Mouse (Mus musculus) lung, postnatal 4 days (tissue): ENCODE data around the gene Capn3.

Experiments used
- DNase-seq, 2 experiments: peaks; one replicate each; pipeline ENCODE4 v3.0.0; 2021

Gene Capn3

DNA sequence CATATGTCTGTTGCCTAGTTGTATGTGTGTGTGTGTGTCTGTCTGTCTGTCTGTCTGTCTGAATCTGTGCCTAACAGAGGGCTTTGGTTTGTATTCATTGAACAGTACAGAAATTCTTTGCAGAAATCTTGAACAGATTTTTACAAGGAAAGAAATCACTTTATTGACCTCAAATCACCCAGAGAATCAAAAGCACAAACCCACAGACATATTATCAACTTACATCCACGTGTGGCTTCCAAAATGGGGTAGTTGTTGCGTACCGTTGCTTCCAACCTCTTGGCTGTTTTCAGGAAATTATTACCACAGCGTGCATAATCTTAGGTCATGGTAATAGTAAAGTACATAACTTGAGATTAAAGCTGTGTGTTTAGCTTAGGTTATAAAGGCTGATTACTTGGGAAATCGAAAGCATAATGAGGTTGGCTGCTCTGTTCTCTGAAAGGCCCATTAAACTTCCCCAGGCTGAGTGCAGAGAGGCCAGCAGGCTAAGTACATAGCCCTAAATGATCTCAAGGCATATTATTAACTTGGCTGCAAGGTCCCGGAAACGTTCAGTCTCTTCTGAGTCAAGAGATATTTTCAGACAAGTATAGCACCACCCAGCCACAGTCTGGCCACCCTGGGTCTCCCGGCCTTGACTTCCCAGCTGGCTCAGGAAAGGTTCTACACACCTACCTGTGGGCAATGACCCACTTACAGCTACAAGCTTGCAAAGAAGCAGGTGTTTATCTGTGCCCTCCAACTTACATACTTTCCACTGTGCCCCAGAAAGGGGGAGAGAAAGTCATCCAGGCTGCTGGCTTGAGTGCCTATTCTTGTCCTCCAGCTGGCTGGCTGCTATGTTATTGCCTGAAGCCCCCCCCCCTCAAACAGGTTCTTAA lies 26.9 kb downstream of the Capn3 start:
- no peak for DNase-seq

DNA sequence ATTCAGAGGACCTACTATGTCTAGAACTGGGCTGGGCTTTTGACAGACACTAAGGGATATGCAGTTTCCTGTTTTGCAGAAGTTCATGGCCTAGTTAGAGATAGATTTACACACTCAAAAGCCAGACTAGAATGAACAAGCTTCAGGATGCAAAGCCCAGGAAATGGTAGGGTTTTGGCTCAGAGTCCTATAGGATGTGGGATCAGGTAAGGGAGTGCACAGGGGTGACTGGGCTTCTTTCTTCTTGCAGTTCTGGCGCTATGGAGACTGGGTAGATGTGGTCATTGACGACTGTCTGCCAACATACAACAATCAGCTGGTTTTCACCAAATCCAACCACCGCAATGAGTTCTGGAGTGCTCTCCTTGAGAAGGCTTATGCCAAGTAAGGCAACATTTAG lies 28.4 kb downstream of the Capn3 start:
- DNase-seq = peak in 1 of 2 experiments; percentile 8

DNA sequence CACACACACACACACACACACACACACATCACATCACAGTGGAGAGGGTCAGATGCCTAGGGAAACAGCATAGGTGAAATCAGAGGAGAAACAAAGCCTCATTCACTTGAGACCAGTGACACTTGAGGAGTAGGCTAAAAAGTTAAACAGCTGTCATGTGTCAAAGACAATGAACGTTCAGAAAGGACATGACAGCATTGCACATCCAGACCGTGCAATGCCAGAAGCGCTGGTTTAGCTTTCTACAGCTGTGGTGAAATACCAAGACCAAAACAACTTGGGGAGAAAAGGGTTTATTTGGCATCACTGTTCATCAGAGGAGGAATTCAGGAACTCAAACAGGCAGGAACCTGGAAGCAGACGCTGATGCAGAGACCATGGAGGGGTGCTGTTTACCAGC lies 37.4 kb downstream of the Capn3 start:
- DNase-seq = peak in 1 of 2 experiments; percentile 27

DNA sequence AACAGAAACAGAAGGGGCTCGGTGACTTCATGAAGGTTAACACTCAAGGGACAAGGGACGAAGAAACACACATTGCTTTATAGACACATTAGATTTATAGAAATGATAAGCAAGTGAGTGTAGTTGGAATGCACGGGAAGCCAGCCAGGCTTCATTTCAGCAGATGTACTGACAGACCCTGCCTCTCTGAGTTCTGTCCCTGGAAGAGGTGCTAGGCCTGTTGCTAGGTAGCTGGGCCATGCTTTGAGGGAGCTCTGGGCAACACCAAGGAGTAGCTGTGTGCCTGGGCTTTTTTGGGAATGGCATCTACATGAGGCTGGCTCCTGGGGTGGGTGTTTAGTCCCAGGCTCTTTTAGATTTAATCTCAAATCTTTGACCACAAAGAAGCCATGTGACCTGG lies 40.7 kb downstream of the Capn3 start:
- no peak for DNase-seq

DNA sequence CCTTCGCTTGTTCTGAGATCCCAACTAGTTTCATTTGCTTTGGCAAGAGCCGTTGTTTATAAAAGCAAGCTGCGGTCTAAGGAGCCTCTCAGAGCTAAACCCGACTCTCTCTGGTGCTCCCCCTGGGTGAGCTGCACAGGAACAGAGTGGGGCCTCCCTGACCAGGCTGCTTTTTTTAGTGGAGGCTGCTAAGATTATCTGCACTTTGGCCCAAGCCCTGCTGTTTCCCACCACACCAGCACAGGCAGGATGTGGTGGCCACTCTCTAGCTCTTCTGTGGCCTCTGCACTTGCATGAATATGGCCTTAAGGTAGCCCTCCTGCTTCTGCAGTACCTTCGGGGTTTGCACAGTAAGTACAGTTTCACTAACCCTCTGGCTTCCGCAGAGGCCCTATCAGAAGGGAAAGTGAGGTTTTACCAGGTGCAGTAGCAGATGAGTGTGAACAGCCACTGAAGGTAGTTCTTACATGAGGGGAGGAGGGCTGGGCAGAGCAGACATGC lies 44.2 kb downstream of the Capn3 start:
- peak; percentile 21 to 28 for DNase-seq

DNA sequence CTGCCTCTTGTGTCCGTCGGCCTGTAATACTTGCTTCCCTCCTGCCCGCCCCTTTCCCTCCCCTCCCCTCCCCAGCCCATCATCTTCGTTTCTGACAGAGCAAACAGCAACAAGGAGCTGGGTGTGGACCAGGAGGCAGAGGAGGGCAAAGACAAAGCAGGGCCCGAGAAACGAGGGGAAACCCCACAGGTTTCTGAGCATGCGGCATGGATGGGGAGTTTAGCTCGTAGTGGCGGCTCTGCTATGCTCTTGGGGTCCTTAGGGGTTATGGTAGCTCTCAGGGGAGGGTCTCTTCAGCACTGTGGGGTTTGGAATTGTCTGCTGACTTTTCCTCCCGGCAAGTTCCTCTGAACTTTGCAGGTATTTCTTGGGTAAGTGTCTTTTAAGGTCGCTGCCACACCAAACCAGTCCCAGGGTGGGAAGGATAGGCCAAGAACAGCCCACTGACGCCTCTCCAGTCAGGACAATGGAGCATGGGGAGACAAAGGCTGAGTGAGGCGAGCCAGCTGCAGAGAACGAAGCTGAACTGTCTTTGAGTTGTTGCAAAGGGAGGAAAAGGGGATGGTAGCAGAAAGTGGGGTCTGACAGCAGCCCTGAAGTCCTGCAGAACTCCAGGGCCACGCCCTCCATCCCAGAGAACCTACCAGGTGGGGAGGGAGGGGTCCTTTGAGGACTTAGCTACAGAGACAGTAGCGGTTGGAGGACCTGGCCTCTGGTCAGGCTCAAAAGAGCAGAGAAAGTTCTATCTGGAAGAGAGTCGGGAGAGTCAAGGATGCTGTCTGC lies 45.5 kb downstream of the Capn3 start:
- peak in 1 of 2 experiments; percentile 16 for DNase-seq

DNA sequence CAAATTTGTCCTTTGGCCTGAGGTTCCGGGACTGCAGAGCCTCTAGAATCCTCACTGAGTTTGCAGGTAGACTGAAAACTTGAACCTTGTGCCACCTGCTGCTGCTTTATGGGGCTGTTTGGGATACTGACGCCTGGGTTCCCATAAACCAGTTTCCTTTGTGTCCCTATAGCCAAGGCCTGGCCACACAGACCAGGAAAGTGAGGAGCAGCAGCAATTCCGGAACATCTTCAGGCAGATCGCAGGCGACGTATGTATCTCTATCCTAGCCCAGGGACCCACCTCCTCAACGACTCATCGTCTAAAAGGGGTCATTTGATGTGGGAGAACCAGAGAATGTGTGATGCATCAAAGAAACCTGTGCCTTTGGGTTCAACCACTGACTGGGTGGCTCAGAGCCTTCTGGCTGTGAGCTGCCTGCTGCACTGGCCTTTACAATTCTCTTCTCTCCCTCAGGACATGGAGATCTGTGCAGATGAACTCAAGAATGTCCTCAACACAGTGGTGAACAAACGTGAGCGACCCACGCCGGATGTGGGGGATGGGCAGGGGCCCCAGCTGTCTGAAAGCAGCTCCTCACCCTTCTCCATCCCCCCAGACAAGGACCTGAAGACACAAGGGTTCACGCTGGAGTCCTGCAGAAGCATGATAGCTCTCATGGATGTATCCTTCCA lies 46.2 kb downstream of the Capn3 start:
- peak in 1 of 2 experiments; percentile 26 for DNase-seq

DNA sequence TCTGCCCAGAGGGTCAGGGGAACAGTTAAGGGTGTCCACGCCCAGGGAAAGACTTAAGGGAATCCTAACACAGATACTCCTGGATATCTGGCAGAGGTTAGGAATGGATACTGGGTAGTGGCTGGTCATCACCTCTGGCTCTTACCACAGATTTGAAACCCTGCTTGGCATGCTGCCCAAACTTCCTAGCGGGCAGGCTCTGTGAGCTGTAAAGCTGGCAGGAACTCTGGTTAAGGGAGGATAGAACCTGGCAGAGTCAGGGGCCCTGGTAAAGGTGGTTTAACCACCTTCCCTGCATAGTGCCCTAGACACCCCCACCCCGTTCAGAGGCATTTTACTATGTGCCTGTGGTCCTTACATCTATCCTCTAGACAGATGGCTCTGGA lies 46.8 kb downstream of the Capn3 start:
- DNase-seq = peak in 1 of 2 experiments; percentile 17

DNA sequence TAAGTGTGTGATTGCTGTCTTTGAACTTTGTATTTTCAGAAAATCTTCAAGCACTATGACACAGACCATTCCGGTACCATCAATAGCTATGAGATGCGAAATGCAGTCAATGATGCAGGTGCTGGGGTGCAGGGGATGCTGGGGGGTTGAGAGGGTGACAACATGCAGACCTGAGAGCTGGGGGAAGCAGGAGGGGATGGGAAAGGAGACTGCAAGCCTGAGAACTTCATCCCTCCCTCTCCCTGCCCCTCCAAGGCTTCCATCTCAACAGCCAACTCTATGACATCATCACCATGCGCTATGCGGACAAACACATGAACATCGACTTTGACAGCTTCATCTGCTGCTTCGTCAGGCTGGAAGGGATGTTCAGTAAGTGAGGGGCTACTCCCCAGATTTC lies 47.3 kb downstream of the Capn3 start:
- no peak for DNase-seq

DNA sequence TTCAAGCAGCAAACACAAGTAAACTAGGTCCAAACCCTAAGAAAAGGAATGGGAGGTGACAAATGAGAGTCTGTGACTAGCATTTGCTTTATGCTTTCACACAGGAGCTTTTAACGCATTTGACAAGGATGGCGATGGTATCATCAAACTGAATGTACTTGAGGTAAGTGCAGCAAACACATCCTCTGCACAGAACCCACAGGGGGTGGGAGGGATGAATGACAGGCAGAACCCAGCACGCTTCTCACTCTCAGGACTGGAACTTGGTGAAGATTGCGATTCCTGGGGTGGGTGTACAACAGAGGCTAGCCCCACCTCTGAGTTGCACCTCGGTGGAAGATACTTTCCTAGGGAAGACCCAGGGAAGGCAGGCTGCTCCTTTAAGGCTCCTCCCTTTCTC lies 48.2 kb downstream of the Capn3 start:
- DNase-seq = no peak

DNA sequence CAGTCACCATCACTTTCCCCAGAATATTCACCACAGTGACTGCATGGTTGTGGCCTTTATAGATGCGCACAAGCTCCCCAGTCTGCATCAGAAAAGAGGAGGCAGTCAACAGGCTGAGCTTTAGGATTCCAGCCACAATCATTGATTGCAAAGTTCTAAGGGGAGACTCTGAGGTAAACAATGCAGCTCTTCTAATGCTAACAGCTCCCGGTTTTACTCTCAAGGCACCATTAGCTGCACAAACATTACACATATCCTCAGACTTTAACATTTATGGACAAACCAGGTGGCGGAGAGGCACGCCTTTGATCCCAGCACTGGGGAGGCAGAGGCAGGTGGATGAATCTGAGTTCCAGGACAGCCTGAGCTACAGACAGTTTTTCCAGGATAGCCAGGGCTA lies 58.4 kb downstream of the Capn3 start:
- no peak for DNase-seq

DNA sequence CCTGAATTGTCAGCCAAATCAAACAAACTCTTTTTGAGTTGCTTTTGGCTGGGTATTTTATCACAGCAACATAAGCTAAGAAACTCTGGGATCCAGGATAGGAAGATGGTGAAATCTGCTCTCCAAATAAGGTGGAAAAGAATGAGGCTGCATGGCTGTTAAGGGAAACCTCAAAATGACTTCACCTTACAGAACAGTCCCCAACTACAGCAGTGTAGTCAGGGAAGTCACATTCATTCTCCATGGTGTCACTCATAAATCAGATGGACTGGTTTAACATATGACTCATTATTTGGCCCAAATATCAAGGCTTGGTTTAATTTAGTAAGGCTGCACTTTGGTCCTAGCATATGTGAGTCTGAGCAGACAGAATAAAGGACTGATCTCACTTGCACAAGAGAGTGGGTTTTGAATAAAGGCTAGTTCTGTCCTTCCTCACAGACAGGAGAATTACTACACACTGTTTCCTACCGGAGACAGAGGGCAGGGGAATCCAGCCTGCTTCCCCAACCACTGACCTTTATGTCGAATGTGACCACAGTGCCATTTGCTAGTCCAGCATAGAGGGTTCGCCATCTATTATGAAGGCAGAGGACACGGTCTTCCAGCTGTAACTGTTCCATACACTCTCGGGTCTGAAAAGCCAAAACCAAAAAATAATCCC lies 62.9 kb downstream of the Capn3 start:
- no peak for DNase-seq

DNA sequence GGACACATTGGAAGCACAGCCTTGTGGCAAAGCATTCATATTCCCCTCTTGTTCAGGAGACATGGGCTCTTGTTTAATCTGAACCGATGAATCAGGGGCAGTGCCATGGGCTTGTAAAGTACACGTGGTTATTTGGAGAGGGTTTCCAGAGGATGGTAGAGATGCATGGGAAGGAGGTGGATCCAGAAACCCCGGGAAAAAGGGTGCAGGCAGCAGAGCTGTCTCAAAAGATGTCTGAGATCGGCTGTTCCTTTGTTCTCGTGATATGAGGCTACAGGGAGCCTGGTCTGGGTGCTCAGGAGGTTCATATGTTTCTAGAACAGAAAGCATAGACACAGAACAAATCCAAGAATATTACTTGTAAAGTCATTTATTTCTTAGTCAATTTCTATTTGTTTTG lies 71.0 kb downstream of the Capn3 start:
- DNase-seq = no peak

DNA sequence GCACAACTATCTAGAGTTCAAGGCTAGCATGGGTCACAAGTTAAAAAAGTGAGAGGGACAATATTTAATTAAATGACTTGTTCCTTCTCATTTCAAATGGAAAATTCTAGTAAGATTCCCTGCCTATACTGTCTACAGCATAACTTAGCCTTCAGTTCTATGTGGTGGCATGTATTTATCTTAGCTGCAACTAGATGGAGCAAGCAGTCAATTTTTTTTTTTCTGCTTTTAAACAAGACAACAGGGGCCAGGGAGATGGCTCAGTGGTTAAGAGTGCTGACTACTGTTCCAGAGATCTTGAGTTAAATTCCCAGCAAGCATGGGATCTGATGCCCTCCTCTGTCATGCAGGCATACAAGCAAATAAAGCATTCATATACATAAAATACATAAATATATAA lies 73.7 kb downstream of the Capn3 start:
- DNase-seq = no peak

DNA sequence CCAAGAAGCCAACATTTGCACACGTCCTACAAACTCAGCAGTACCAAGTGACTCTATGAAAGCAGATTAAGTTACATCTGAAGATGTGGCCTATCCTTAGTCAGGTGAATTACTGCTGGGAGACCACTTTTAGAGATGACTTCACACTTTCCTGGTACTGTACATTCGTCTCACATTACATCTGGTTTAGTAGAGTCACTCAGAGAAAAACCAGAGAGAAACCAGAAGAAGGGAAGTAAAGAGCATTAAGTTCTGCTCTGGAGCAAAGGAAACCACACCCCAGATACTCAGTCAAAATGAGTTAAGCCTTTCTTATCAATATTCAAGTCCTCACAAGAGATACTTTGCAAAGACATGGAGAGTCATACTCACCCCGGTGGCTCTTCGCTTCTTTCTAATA lies 75.4 kb downstream of the Capn3 start:
- DNase-seq = no peak

DNA sequence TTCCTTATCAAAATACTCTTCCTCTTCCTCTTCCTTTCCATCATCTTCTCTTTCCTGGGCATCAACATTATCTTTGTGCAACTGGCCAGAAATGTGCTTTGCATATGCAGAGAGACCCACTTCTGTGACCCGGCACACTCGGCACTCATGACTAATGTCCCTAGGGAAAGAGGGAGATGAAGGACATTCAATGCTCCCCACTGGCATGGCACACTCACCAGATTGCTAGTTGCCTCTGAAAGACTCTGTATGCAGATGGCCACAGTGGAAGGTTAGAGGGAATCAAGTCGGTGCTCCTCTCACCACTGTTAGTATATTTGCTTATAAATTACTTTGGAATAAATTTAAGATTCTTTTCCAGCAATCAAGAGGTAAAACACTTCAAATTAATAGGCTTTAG lies 83.5 kb downstream of the Capn3 start:
- no peak for DNase-seq

DNA sequence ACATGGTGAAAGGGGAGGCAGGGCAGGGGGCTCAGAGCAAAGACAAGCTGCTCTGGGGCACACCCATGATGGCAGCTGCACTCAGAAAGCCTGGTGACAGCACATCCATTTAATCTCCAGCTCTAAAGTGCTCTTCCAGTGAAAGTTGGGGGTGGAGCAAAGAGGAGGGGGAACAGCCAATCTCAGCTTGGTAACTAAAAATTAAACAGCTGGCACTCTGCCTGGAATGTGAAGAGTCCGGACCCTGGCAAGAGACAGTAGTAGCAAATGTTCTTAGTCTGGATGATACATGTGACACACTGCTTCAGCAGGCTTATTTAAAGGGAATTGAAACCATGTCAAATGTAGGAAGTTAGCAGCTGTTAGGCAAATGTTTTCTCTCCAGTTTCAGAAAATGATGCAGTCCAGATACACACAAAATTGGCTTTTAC lies 84.0 kb downstream of the Capn3 start:
- peak; percentile 78 to 84 for DNase-seq

DNA sequence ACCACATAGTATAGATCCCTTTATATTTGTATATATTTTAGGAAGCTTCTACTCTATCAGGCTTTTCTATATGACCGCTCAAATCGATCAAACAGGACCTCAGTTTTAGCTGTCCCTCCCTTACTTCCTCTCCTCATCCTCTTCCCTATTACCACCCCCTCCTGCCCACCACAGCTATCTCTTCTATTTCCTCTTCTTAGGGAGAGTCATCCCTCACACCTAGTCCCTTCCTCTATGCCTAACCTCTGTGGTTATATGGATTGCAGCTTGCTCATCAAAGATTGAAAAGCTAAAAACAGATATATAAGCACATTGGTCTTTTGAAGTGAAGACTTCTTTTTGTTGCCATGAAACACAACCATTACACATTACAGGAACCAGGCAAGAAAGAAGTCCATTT lies 88.9 kb downstream of the Capn3 start:
- DNase-seq = no peak
